In the genomic region with DNA sequence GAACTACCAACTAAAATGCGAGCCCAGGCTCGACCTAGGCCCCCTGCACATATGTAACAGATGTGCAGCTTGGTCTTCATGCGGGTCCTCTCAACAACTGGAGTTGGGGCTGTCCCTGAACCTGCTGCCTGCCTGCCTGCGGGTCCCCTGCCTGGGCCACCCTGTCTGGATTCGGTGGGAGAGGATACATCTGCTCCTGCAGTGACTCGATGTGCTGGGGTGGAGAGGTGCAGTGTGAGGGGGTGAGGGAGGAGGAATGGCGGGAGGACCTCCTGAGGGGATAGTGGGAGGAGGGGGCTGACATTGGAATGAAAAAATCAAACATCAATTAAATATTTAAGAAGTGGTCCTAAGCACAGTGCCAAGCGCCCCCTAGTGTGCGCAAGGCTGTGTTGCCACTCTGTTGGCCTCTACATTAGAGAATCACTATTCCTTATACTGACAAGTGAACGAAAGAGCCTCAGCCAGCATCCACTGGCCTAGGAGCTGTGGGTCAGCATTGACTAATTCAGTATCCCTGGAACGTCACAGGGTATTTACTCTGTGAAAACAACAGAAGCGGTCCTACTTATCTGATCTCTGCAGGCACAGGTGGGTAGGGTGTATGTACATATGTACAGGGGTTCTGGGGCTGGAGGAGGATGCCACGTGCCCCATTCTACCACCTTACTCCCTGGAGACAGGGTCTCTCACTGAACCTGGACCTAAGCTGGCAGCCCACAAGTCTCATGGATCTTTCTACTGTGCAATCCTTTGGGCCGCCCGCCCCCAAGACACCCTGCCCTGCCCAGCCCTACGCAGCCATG, we compare ENCODE assay signal across 1 mouse cellular context.
TF ChIP-seq lines count a peak whose summit lies in the region.

No protein-coding gene starts in this region.

TF ChIP-seq in CH12.LX, 34 proteins besides CTCF, POLR2A, EP300 and RAD21:
- TF ChIP-seq MAZ (IDR thresholded peaks at IDR 0.05; ENCODE audit: low read depth, low read length) (no peak), ZKSCAN1 (IDR thresholded peaks at IDR 0.05; ENCODE audit: borderline replicate concordance, low read depth, low read length) (no peak), IRF4 (IDR thresholded peaks at IDR 0.05; ENCODE audit: low read depth, low read length) (no peak), KAT2A (IDR thresholded peaks at IDR 0.05; ENCODE audit: insufficient replicate concordance, low read length) (no peak), SMC3 (IDR thresholded peaks at IDR 0.05; ENCODE audit: low read depth, low read length) (peak; percentile 65), BHLHE40 (IDR thresholded peaks at IDR 0.05; ENCODE audit: low read depth, low read length) (no peak), NRF1 (IDR thresholded peaks at IDR 0.05; ENCODE audit: low read depth, low read length) (no peak), HCFC1 (IDR thresholded peaks at IDR 0.05; ENCODE audit: low read depth, low read length) (no peak)
